Mouse (Mus musculus) heart, embryonic 16.5 days (tissue): Measurements from ENCODE around the gene Afg3l1. TPM values are rescaled to one million over a fixed set of nuclear protein-coding genes. Genes with fewer than 3 reads are reported as not detected.

Experiments used
- polyA plus RNA-seq: library from polyadenylated mRNA; unstranded; fragments of >200 nt; fragmentation: Nextera tagmentation; extraction: Ambion mirVana; gene quantifications from 2 replicates; pipeline ENCODE4 v1.2.1, GENCODE M21; 2015

Afg3l1 gene
- polyA plus RNA-seq, 1 experiment from 2014 or later = 44.3 TPM

Other genes starting within 250 kb of the Afg3l1 start
- 4.2 and 4.4 TPM in 2 replicates for gene Spata2l, start 241.7 kb upstream of the Afg3l1 start, polyA plus RNA-seq
- 16.6 and 18.3 TPM in 2 replicates for gene Zfp276, start 223.7 kb upstream of the Afg3l1 start, polyA plus RNA-seq
- gene Vps9d1, start 223.6 kb upstream of the Afg3l1 start, polyA plus RNA-seq = 20.3 and 20.8 TPM in 2 replicates
- 15.4 and 16.0 TPM in 2 replicates for gene Fanca, start 159.3 kb upstream of the Afg3l1 start, polyA plus RNA-seq
- gene Spire2, start 145.2 kb upstream of the Afg3l1 start, polyA plus RNA-seq = 0.79 and 0.89 TPM in 2 replicates
- 143 and 152 TPM in 2 replicates for gene Tcf25, start 104.2 kb upstream of the Afg3l1 start, polyA plus RNA-seq
- 0.04 and 0.13 TPM in 2 replicates for gene Mc1r, start 70.8 kb upstream of the Afg3l1 start, polyA plus RNA-seq
- 4.6 and 6.9 TPM in 2 replicates for gene Tubb3, start 66.5 kb upstream of the Afg3l1 start, polyA plus RNA-seq
- gene Def8, start 54.4 kb upstream of the Afg3l1 start, polyA plus RNA-seq = 31.3 and 31.8 TPM in 2 replicates
- 0.68 and 0.94 TPM in 2 replicates for gene Dbndd1, start 37.6 kb downstream of the Afg3l1 start, polyA plus RNA-seq
- gene Gas8, start 40.9 kb downstream of the Afg3l1 start, polyA plus RNA-seq = 14.5 and 14.8 TPM in 2 replicates
- gene Rhou, start 176.0 kb downstream of the Afg3l1 start, polyA plus RNA-seq = 4.2 and 5.3 TPM in 2 replicates